Mouse (Mus musculus) right cerebral cortex, adult 18-20 months (tissue): Measurements from ENCODE around the gene Sh3gl2.

ENCODE experiments used
- DNase-seq: peaks from one replicate; pipeline ENCODE4 v3.0.0; 2022; ENCODE audit warnings: mixed read lengths

Sh3gl2 gene

GRCm38 (mm10) chr4:85669271-85669670 lies 464.3 kb downstream of the Sh3gl2 start:
- no peak for DNase-seq

- DNase-seq, result no peak
Measured at GRCm38 (mm10) chr4:85669735-85670134, 464.8 kb downstream of the Sh3gl2 start.

- no peak for DNase-seq
Measured at GRCm38 (mm10) chr4:85672290-85672689, 467.4 kb downstream of the Sh3gl2 start.

GRCm38 (mm10) chr4:85677621-85678020 lies 472.7 kb downstream of the Sh3gl2 start:
- no peak for DNase-seq

GRCm38 (mm10) chr4:85686160-85686559 lies 481.2 kb downstream of the Sh3gl2 start:
- DNase-seq, result no peak
